13 mouse cellular contexts compared by ENCODE assay signal in genomic region chr11:101011641-101012040, GRCm38 (mm10). TPM values are rescaled to one million over a fixed set of nuclear protein-coding genes. Genes with fewer than 3 reads are reported as not detected.
A peak's percentile ranks its signal among the peaks of the same experiment; 100 is the strongest.
DNase-seq lines count a peak whose midpoint lies in the region; ATAC-seq and TF ChIP-seq lines count a peak whose summit lies in the region.
"Had no signal": no experiment of that assay in that cellular context is flagged by ENCODE, and none has a peak within 500 bp of the region (broad histone marks: within the 10 kb centered on the region; RNA-seq: fewer than 3 reads in every experiment).

No protein-coding gene starts in this region.

- H3K27me3 ChIP-seq in heart, embryonic 11.5 days (ENCODE audit: control insufficient read depth, insufficient read depth, low read length): no peaks in the 10 kb centered on the region
- H3K27me3 ChIP-seq in midbrain, embryonic 10.5 days (ENCODE audit: low read depth, poor library complexity, severe bottlenecking): no peaks in the 10 kb centered on the region
- H3K27me3 ChIP-seq in midbrain, embryonic 11.5 days (ENCODE audit: control insufficient read depth, insufficient read depth, low read length): no peaks in the 10 kb centered on the region
- no peaks in the 10 kb centered on the region for H3K27me3 ChIP-seq in hindbrain, postnatal 0 days (ENCODE audit: insufficient read depth, low read length)
- no peaks in the 10 kb centered on the region; the same call in 1 of the 2 replicates for H3K27me3 ChIP-seq in neural tube, embryonic 14.5 days (ENCODE audit: control insufficient read depth, insufficient read depth, low read length)
- H3K27me3 ChIP-seq: embryonic facial prominence, embryonic 13.5 days; kidney, embryonic 15.5 days had no signal

- H3K36me3 ChIP-seq in heart, embryonic 11.5 days (ENCODE audit: control insufficient read depth, insufficient read depth, low read length): peaks cover 9% of the 10 kb centered on the region
- H3K36me3 ChIP-seq in midbrain, embryonic 10.5 days: peaks cover 41% of the 10 kb centered on the region
- peaks cover 7% of the 10 kb centered on the region; the same call in 1 of the 2 replicates for H3K36me3 ChIP-seq in midbrain, embryonic 11.5 days (ENCODE audit: control insufficient read depth, insufficient read depth, low read length)
- H3K36me3 ChIP-seq in hindbrain, postnatal 0 days (ENCODE audit: insufficient read depth, low read length): peaks cover 13% of the 10 kb centered on the region
- peaks cover 19% of the 10 kb centered on the region; the same call in 1 of the 2 replicates for H3K36me3 ChIP-seq in neural tube, embryonic 14.5 days (ENCODE audit: control insufficient read depth, insufficient read depth, low read length)

- peak overlapping the region; percentile 86 for H3K4me2 ChIP-seq in heart, embryonic 11.5 days
- H3K4me2 ChIP-seq in midbrain, embryonic 11.5 days: no peak overlapping the region; the same call in 1 of the 2 replicates
- H3K4me2 ChIP-seq in hindbrain, postnatal 0 days (ENCODE audit: low read depth, low read length): peak overlapping the region; percentile 63
- peak overlapping the region; percentile 75 for H3K4me2 ChIP-seq in neural tube, embryonic 14.5 days (ENCODE audit: low read depth, low read length)

- H3K9me3 ChIP-seq in heart, embryonic 11.5 days (replicated peaks; ENCODE audit: control insufficient read depth, low read length): no peaks in the 10 kb centered on the region
- no peaks in the 10 kb centered on the region for H3K9me3 ChIP-seq in midbrain, embryonic 10.5 days (replicated peaks)
- no peaks in the 10 kb centered on the region for H3K9me3 ChIP-seq in midbrain, embryonic 11.5 days (ENCODE audit: control insufficient read depth, low read length)
- no peaks in the 10 kb centered on the region for H3K9me3 ChIP-seq in hindbrain, postnatal 0 days (ENCODE audit: low read length)
- H3K9me3 ChIP-seq in neural tube, embryonic 14.5 days (ENCODE audit: control insufficient read depth, low read length): no peaks in the 10 kb centered on the region
- H3K9me3 ChIP-seq: embryonic facial prominence, embryonic 13.5 days; kidney, embryonic 15.5 days had no signal

- no peak overlapping the region for H3K9ac ChIP-seq in heart, embryonic 11.5 days (ENCODE audit: low read depth, low read length)
- no peak overlapping the region for H3K9ac ChIP-seq in midbrain, embryonic 11.5 days (ENCODE audit: low read length)
- peak overlapping the region; percentile 85 for H3K9ac ChIP-seq in hindbrain, postnatal 0 days (replicated peaks; ENCODE audit: low read length)
- H3K9ac ChIP-seq in neural tube, embryonic 14.5 days (replicated peaks; ENCODE audit: low read depth, low read length): 0 out of 2 replicates have a peak overlapping the region, but pooled peaks have one; percentile 89
- H3K9ac ChIP-seq: embryonic facial prominence, embryonic 13.5 days; kidney, embryonic 15.5 days had no signal

- peaks cover 15% of the 10 kb centered on the region; the same call in 1 of the 2 replicates for H3K4me1 ChIP-seq in heart, embryonic 11.5 days (ENCODE audit: control insufficient read depth, insufficient read depth, low read length)
- peaks cover 20% of the 10 kb centered on the region for H3K4me1 ChIP-seq in midbrain, embryonic 10.5 days
- peaks cover 14% of the 10 kb centered on the region for H3K4me1 ChIP-seq in midbrain, embryonic 11.5 days (ENCODE audit: control insufficient read depth, insufficient read depth, low read length)
- peaks cover 20% of the 10 kb centered on the region for H3K4me1 ChIP-seq in hindbrain, postnatal 0 days (ENCODE audit: insufficient read depth, low read length)
- peaks cover 14% of the 10 kb centered on the region for H3K4me1 ChIP-seq in neural tube, embryonic 14.5 days (ENCODE audit: control insufficient read depth, insufficient read depth, low read length)

- ATAC-seq in heart, embryonic 11.5 days (replicated peaks; ENCODE audit: insufficient number of reproducible peaks, low FRiP score, low TSS enrichment): no peak
- ATAC-seq in midbrain, embryonic 11.5 days (ENCODE audit: low FRiP score): no peak
- no peak for ATAC-seq in hindbrain, postnatal 0 days
- no peak for ATAC-seq in neural tube, embryonic 14.5 days (ENCODE audit: low read depth)

- no peak overlapping the region for H3K4me3 ChIP-seq in heart, embryonic 11.5 days (ENCODE audit: low read depth, low read length)
- peak overlapping the region; percentile 75; the same call in 1 of the 2 replicates for H3K4me3 ChIP-seq in midbrain, embryonic 10.5 days
- H3K4me3 ChIP-seq in midbrain, embryonic 11.5 days (ENCODE audit: low read depth, low read length): no peak overlapping the region
- peak overlapping the region; percentile 61 for H3K4me3 ChIP-seq in hindbrain, postnatal 0 days (ENCODE audit: low read length)
- H3K4me3 ChIP-seq in neural tube, embryonic 14.5 days (ENCODE audit: low read depth, low read length): no peak overlapping the region

- TF ChIP-seq CTCF in hindbrain, postnatal 0 days (IDR thresholded peaks at IDR 0.05; ENCODE audit: low read depth): no peak

- intact Hi-C loops in heart, postnatal 36 days (cut with DNase I): loop anchor here (5.0 kb wide), 1 partner anchor 36 kb away; no protein-coding TSS in a partner anchor

- DNase-seq in heart, postnatal 36 days: no peak
- no peak for DNase-seq in midbrain, embryonic 10.5 days (ENCODE audit: low spot score)
- no peak for DNase-seq in midbrain, embryonic 11.5 days (ENCODE audit: low spot score, missing footprints)
- no peak for DNase-seq in hindbrain, postnatal 0 days (ENCODE audit: low spot score)
- DNase-seq in embryo, embryonic 10.5 days (ENCODE audit: low spot score): no peak
- no peak for DNase-seq in urinary bladder, postnatal 4 days (ENCODE audit: low spot score in 2 of 2)
- DNase-seq: gastrocnemius, postnatal 36 days; lung, postnatal 10 days; thymus, postnatal 36 days had no signal

- WGBS in heart, embryonic 11.5 days (ENCODE audit: insufficient replicate concordance): 73% methylated on average over 6 of the region's 6 CpGs
- WGBS in midbrain, embryonic 10.5 days: 87% methylated on average over 6 of the region's 6 CpGs
- 84% methylated on average over 6 of the region's 6 CpGs for WGBS in midbrain, embryonic 11.5 days
- WGBS in hindbrain, postnatal 0 days: 66% methylated on average over 6 of the region's 6 CpGs
- 85% methylated on average over 6 of the region's 6 CpGs for WGBS in neural tube, embryonic 14.5 days

- no peak overlapping the region for H3K27ac ChIP-seq in heart, embryonic 11.5 days (ENCODE audit: low read depth, low read length)
- H3K27ac ChIP-seq in midbrain, embryonic 10.5 days (replicated peaks): no peak overlapping the region
- no peak overlapping the region for H3K27ac ChIP-seq in midbrain, embryonic 11.5 days (ENCODE audit: low read depth, low read length)
- H3K27ac ChIP-seq in hindbrain, postnatal 0 days: no peak overlapping the region
- no peak overlapping the region for H3K27ac ChIP-seq in neural tube, embryonic 14.5 days (ENCODE audit: low read depth, low read length)
- H3K27ac ChIP-seq: embryonic facial prominence, embryonic 13.5 days; kidney, embryonic 15.5 days had no signal

RNA-seq across cellular contexts. Expression of gene Atp6v0a1, which starts 2.4 kb away (rescaled TPM):
- polyA plus RNA-seq in heart, embryonic 11.5 days (2014; fragmentation: Nextera tagmentation; extraction: Ambion mirVana): 57.1 and 62.2 TPM in 2 replicates
- total RNA-seq in heart, postnatal 36 days (2021): 10 to 100 TPM; 76.8 to 88.5 TPM
- polyA plus RNA-seq in midbrain, embryonic 10.5 days (2016; fragmentation: Nextera tagmentation; extraction: Ambion mirVana): 33.9 and 43.9 TPM in 2 replicates
- 42.5 and 45.9 TPM in 2 replicates for polyA plus RNA-seq in midbrain, embryonic 11.5 days (2014; fragmentation: Nextera tagmentation; extraction: Ambion mirVana)
- 213 and 222 TPM in 2 replicates for total RNA-seq in hindbrain, postnatal 0 days (2014; rRNA removed)
- 162 and 181 TPM in 2 replicates for polyA plus RNA-seq in hindbrain, postnatal 0 days (2015; fragmentation: Nextera tagmentation; extraction: Ambion mirVana)
- polyA plus RNA-seq in neural tube, embryonic 14.5 days (2014; fragmentation: Nextera tagmentation; extraction: Ambion mirVana): 147 and 175 TPM in 2 replicates

RNA-seq across cellular contexts. Expression of gene Cavin1, which starts 41.0 kb away (rescaled TPM):
- polyA plus RNA-seq in heart, embryonic 11.5 days (2014; fragmentation: Nextera tagmentation; extraction: Ambion mirVana): 113 and 175 TPM in 2 replicates
- total RNA-seq in heart, postnatal 36 days (2021): 100 to 1,000 TPM; 239 to 258 TPM
- 16.7 and 21.8 TPM in 2 replicates for polyA plus RNA-seq in midbrain, embryonic 10.5 days (2016; fragmentation: Nextera tagmentation; extraction: Ambion mirVana)
- polyA plus RNA-seq in midbrain, embryonic 11.5 days (2014; fragmentation: Nextera tagmentation; extraction: Ambion mirVana): 12.5 and 14.8 TPM in 2 replicates
- 19.7 and 26.3 TPM in 2 replicates for total RNA-seq in hindbrain, postnatal 0 days (2014; rRNA removed)
- polyA plus RNA-seq in hindbrain, postnatal 0 days (2015; fragmentation: Nextera tagmentation; extraction: Ambion mirVana): 48.6 and 50.2 TPM in 2 replicates
- polyA plus RNA-seq in neural tube, embryonic 14.5 days (2014; fragmentation: Nextera tagmentation; extraction: Ambion mirVana): 5.3 and 20.4 TPM in 2 replicates

RNA-seq across cellular contexts. Expression of gene Naglu, which starts 58.2 kb away (rescaled TPM):
- polyA plus RNA-seq in heart, embryonic 11.5 days (2014; fragmentation: Nextera tagmentation; extraction: Ambion mirVana): 9.6 and 13.1 TPM in 2 replicates
- total RNA-seq in heart, postnatal 36 days (2021): 10 to 100 TPM in 1 of 2 experiments, 1 to 10 TPM in 1; 9.1 to 10.1 TPM
- 10.0 and 11.6 TPM in 2 replicates for polyA plus RNA-seq in midbrain, embryonic 10.5 days (2016; fragmentation: Nextera tagmentation; extraction: Ambion mirVana)
- polyA plus RNA-seq in midbrain, embryonic 11.5 days (2014; fragmentation: Nextera tagmentation; extraction: Ambion mirVana): 6.0 and 6.9 TPM in 2 replicates
- total RNA-seq in hindbrain, postnatal 0 days (2014; rRNA removed): 23.1 and 23.8 TPM in 2 replicates
- polyA plus RNA-seq in hindbrain, postnatal 0 days (2015; fragmentation: Nextera tagmentation; extraction: Ambion mirVana): 15.3 and 17.0 TPM in 2 replicates
- polyA plus RNA-seq in neural tube, embryonic 14.5 days (2014; fragmentation: Nextera tagmentation; extraction: Ambion mirVana): 7.0 and 9.8 TPM in 2 replicates

Comparison
In these comparisons a context has a peak if more than half of its experiments do, and no peak if none do; other contexts are left out.
1. H3K4me3 ChIP-seq: peak in midbrain, embryonic 10.5 days (single experiment) and hindbrain, postnatal 0 days (single experiment); none in heart, embryonic 11.5 days (single experiment), midbrain, embryonic 11.5 days (single experiment) and neural tube, embryonic 14.5 days (single experiment).
2. H3K9ac ChIP-seq: peak in hindbrain, postnatal 0 days (single experiment) and neural tube, embryonic 14.5 days (single experiment); none in heart, embryonic 11.5 days (single experiment) and midbrain, embryonic 11.5 days (single experiment).